Mouse (Mus musculus): Measurements from ENCODE around the gene Galt.
"Not testable (repeated sequence)": the region's sequence is repeated elsewhere in the genome, so short reads cannot be mapped to it uniquely, and the experiment has no call there.

Galt gene

DNA sequence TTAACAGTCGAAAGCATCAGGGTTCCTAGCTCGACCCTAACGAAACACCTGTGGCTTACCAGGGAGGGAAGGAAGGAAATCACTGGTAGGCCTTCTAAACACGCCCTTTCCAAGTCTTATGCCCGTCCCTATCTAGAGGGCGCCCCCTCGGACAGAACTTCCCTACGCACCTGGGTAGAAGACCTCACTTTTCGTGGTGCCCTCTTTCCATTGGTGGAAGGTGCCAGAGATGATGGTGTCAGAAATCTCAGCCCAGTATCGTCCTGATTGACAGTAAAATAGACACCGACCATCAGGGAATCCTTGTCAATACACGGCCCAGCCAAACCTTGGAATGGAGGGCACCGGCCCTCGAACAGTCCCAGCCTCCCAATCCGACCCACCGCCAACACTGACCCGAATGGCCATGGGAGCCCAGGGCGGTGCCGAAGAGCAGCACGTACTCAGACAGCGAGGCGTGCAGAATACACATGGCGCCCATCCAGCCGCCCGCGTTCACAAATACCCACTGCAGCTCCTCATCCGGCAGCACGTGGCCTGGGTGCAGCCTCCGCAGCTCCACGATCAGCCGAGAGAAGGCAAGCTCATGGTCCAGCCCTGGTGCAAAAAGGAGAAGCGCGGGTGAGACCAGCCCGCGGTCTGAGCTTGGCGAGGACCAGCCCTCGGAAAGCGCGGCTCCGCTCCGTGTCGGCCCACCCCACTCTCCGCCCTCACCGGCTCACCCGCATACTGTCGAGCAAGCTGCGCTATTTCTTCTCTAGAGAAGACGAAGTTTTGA is 14.5 kb upstream of the Galt start:
- DNase-seq (ENCODE audit: low spot score in 2 of 2) = peak in 1 of 2 experiments; percentile 16

DNA sequence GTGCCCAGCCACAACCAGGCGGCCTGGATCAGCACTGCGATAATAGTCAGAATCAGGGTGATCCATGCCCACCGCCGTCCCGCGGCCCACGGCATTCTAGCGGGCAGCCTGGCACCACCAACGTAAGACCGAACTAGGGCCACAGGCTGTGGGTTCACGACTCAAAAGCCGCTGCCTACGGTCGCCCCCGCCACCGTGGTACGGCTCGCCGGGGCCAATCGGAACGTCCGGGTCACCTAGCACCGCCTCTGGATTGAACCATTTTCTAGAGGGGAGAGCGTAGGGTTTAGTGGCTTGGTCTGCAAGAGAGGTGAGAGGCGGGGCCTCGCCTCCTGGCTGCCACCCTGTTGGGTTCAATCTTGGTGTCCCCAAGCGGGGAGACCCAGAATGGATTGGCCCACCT is 13.9 kb upstream of the Galt start:
- peak; percentile 88 for DNase-seq (ENCODE audit: low spot score in 2 of 2)

DNA sequence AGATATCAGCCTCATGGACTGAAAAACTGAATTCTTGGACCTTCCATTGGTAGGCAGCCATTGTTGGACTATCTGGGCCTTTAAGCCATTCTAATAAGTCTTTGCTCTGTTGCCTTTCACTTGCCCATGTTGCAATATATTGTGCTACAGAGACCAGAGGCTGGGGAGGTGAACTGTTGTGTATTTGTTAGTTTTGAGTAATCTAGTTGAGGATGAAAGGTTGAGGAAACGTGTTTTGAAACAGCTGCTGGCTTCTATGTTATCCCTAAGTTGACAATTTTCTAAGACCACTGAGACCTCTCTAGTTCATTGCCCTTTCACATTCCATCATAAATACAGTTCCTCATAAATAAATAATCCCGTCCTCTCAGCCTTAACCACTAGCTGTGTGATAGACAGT is 10.9 kb upstream of the Galt start:
- DNase-seq (ENCODE audit: low spot score in 2 of 2) = no peak

DNA sequence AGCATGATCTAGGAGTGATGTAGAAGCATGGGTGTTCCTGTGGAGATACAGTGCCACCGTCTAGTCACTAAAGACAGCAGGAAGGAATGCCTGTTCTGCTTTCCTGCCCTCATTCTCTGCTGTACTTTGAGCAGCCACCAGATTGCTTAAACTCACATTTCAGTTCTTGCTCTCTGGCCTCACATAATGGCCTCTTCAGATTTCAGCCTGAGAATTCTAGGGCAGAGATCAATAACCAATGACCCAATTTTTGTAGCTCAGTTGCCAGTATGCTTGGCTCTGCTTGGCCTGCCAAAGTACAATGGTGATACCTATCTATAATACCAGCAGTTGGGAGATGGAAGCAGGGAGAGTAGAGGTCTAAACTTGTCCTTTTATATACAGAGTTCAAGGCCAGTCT is 10.0 kb upstream of the Galt start:
- DNase-seq (ENCODE audit: low spot score in 2 of 2) = no peak

DNA sequence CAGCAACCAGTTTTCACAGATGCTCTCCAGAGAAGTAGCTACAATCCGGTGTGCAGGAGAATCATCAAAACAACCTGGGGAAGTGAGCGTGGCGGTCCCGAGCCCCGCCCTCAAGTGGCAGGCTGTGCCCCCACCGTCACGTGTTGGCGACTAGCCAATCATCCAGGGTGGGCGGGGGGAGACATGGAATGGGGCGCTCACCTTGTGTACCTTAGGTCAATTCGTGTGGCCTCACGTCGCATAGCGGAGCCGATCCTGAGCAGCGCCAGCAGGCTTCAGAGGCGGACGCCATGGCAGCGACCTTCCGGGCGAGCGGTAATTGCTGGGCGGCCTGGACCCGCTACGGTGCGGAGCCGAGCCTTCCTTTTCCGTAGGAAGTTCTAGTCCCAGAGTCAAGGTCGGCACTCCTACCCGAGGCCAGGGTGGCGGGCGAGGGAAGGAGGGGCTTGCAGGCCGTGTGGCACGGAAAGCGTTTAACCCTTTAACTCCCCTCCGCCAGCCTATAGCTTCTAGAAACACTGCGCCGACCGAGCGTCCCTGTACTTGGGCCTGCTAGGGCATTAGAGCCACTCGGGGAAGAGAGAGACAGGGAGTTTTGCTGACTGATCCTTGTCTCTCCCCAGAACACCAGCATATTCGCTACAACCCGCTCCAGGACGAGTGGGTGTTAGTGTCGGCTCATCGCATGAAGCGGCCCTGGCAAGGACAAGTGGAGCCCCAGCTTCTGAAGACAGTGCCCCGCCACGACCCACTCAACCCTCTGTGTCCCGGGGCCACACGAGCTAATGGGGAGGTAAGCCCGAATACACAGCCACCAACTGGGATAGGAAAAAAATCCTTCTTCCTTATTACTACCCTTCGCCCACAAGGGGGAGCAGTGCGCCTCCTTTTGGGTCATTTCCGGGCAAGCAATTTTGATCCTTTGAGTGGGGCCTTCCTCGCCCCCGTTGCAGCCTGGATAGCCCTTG is 594 bp downstream of the Galt start, which contains the start of gene Sigmar1:
Gene Sigmar1 (minus strand): TSS at position 820 of the 968 bp plus-strand sequence.
- DNase-seq (ENCODE audit: low spot score in 2 of 2) = peak; percentile 90 to 91

DNA sequence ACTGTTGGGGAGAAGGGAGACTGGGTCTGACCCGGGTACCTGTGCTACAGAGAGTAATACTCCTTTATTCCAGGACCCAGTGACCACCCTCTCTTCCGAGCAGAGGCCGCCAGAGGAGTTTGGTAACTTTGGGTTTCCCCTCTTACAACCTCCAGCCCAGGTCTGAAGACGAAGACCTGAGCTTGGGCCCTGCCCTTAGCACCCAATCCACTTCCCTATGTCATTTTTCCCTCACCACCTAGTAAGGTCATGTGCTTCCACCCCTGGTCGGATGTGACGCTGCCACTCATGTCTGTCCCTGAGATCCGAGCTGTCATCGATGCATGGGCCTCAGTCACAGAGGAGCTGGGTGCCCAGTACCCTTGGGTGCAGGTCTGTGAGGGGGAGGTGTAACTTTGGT is 1.4 kb downstream of the Galt start:
- DNase-seq (ENCODE audit: low spot score in 2 of 2) = peak in 1 of 2 experiments; percentile 21

DNA sequence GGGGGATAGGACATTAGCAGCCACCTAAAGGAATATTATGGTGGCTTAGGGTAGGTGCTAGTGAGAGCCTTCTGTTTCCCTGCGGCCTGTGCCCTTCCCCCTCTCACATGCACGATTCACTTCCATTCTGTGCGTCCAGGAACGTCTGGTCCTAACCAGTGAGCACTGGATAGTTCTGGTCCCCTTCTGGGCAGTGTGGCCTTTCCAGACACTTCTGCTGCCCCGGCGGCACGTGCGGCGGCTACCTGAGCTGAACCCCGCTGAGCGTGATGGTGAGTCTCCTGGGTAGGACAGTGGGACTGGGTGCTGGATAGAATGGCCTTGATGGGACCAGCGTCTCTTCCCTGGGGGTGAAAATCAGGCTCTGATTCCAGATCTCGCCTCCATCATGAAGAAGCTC is 2.3 kb downstream of the Galt start:
- no peak for DNase-seq (ENCODE audit: low spot score in 2 of 2)

DNA sequence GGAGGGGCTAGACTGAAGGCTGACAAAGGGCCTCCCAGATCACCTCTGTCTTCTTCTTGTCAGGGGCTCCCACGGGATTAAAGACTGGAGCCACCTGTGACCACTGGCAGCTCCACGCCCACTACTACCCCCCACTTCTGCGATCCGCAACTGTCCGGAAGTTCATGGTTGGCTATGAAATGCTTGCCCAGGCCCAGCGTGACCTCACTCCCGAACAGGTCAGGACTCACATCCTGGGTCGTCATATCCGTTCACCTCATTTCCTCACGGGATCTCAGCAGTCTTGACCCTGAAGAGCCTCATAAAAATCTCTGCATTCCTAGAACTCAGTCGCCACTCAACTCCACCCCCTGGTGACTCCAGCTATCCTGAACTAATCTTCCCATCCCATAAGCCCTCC is 3.0 kb downstream of the Galt start:
- DNase-seq (ENCODE audit: low spot score in 2 of 2) = no peak

DNA sequence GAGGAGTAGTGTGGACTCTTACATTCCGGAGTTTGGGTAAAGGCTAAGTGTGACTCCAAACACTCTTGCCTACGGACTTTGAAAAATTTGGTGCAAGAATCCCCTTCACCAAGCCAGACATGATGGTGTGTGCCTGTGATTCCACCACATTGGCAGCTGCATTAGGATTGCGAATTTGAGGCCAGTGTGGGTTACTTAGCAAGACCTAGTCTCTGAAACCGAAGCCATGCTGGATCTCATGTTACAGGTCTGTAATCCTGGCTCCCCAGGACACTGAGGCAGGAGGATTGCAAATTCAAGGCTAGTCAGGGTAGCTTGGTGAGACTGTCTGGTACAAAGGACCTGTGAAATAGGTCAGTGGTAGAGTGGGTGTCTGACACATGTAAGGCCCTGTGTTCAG is 3.7 kb downstream of the Galt start:
- DNase-seq (ENCODE audit: low spot score in 2 of 2) = no peak

DNA sequence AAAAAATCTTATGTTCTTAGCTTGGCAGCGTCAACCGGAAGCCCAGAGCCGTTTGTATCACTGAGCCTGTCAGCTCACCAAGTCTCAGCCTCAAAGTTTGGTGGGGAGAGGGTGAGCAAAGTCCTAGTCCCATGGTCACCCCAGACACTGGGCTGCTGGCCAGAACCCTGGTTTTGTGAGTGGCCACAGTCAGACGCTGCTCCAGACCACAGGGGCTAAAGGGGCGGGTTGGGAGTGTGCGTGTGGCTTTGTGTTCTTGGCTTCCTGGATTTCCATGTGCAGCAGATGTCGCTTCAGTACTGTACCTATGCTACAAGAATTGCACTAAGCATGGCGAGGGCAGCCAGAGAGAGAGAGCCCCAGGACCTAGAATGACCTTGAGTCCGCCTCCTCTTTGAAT is 4.2 kb downstream of the Galt start:
- DNase-seq (ENCODE audit: low spot score in 2 of 2) = no peak

DNA sequence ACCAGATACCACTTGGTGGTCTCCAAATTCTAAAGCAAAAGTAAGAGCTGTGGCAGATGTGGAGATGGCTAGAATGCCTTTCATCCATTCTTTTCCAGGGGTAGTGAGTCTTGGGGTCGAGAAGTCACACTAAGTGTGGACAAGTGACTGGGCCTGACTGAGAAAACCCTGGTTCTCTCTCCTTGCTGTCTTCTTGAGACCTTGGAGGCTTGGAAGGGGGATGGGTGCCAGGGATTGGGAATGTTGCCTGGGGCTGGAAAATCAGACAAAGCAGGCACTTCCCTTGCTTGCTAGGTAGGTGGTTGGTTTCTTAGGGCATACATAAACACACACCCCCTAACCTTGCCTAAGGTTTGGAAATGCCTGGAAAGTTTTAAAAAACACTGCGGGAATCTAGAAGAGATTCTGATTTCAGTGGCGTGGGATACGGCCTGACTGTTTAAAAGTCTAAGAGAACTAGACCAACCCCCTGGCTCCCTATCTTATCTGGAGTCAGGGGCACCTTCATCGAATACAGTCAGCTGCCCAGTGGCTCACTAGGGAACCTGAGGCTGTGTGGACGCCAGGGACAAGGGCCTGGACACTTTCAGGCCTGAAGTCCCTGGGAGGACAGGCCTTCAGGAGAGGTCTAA is 4.7 kb downstream of the Galt start:
- DNase-seq (ENCODE audit: low spot score in 2 of 2) = no peak

DNA sequence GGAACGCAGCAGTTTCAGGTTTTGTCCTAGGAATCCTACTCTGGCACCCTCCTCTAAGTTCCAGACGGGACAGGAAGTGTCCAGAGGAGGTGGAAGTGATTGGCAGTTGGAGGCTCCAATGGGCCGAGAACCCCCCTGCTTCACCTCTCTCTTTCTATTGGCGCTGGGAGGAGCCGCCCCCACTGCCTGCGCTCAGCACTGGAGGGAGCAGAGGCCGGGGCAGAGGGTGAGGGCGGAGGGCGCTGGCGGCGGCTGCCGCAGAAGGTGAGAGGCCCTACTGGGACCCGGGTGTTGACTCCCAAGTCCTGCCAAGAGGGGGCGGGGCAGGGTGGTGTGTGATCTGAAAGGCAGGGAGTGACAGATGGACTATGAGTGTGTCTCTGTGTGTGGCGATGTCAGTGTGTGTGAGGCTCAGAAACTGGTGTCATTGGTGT is 5.3 kb downstream of the Galt start:
- peak; percentile 57 to 68 for DNase-seq (ENCODE audit: low spot score in 2 of 2)

DNA sequence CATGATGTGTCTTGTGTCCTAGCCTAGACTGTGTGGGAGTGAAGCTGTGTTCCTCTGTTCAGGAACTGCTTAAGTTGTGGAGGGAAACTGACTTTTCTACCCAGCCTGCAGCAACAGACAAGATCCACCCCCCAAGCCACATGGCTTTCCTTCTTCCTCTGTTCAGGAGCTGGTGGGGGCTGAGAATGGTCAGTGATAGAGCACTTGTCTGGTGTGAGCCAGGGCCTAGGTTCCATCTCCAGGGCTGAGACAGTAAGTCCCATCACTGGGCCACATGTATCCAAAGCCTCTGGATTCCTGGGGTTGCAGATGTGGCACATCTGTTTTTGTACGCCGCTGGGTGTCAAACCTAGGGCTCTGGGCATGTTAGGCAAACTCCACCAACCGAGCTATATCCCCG is 5.9 kb downstream of the Galt start:
- no peak for DNase-seq (ENCODE audit: low spot score in 2 of 2)

DNA sequence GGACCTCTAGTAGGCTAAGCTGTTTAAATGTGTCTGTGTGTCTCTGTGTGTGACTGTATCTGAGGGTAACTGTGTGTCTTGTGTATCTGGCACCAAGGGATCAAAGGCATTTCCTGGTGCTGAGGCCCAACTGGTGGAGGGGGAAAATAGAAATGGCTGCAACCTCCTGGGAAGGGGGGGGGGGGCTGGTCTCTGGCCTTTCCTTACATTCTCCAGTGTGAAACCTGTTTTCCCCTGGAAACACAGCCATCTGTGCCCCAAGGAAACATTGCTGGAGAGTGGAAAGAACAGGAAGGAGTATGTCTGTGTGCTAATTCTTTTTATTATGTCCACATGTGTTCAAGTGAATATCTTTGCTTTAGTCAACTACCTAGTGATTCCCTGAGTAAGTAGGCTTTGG is 6.7 kb downstream of the Galt start:
- no peak for DNase-seq (ENCODE audit: low spot score in 2 of 2)

DNA sequence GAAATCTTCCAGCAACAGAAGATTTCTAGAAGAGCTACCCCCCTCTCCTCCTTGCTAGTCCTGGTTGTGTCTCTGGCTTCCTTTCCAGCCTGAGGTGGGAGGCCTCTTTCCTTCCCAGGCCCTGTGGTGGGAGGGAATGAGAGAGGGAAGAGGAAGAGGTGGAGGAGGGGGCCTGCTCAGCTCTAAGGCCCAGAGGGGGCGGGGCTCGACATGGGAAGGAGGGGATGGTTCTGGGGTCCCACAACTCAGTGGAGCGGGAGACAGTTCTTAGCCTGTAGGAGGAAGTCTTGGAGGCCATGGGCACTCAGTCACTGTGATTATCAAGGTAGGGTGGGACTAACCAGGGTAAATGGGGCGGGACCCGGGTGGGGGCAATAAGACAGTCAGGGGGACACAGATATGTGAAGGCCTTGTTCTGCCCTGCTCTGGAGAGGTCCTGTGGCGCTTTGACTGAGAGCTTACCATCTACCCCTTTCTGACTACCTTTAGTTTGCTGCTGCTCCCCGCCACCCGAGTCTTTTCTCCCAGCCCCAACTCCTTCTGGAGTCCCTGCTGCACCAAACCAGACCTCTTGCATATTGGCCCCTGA is 7.2 kb downstream of the Galt start:
- no peak for DNase-seq (ENCODE audit: low spot score in 2 of 2)

DNA sequence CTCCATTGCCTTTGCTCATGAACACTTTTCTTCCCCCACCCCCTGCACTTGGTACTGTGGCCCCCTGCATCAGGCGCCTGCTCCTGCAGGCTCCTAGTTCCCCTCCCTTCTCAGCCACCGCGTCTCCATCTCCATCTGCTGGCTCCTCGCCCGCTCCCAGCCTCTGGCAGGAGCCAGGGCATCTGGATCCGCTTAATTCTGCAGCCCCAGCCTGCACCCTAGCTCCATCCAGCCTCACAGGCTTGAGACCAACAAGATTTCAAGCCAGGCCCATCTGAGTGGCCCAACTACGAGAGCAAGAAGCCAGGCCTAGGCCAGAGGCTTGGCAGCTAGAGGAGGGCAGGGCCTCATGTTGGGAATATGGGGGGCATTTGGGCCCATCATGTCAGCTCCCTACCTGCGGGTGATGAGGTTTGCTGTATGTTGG is 7.7 kb downstream of the Galt start:
- DNase-seq (ENCODE audit: low spot score in 2 of 2) = not testable (repeated sequence)

DNA sequence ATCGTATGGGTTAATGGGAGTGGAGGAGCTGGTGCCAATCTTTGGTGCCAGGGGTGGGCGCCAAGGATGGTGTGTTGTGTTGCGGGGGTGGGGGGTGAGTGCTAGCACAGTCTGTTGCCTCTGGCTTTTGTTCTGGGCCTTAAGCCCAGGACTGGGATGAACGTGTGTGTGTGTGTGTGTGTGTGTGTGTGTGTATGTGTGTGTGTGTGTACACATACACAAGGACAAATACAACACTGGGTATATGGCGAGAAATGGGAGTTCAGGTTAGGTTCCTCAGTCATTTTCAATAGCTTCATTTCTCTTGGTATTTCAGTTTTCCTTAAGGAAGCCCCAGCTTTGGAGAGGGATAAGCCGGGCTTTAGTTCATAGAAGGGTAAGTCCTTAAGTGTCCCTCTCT is 8.1 kb downstream of the Galt start:
- not testable (repeated sequence) for DNase-seq (ENCODE audit: low spot score in 2 of 2)

DNA sequence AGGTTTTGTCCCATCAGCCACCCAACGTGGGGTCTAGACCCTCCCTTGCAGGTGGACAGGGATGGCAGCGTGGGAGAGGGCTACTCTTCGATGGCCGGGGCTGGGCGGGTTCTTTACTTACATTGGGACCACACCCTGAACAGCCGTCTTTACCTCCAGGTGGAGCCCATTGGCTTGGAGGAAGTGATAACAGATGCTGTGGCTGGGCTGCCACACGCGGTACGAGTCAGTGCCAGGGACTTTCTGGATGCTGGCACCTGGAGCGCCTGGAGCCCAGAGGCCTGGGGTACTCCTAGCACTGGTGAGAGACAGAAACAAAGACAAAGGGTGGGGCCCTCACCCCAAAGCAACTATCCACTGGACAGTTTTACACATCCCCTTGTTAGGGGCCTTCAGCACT is 12.3 kb downstream of the Galt start:
- DNase-seq (ENCODE audit: low spot score in 2 of 2) = not testable (repeated sequence)

DNA sequence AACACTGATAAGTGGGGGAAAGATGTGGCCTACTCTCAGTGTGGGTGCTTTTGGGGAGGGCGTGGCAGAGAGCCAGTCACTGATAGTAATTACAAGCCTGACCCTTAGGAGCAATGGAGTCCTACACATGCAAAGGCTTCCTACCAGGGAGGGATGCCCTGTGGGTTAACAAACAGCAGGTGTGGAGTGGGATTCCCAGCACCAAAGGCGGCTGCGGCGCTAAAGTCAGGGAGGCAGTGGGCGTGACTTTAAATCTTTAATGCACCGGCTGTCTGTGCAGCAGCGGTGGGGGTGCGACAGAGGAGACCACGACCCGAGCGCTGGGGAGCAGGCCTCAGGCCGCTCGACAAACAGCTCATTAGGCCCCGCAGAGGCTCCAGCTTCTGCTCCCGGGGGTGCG is 17.9 kb downstream of the Galt start:
- DNase-seq (ENCODE audit: low spot score in 2 of 2) = not testable (repeated sequence)

DNA sequence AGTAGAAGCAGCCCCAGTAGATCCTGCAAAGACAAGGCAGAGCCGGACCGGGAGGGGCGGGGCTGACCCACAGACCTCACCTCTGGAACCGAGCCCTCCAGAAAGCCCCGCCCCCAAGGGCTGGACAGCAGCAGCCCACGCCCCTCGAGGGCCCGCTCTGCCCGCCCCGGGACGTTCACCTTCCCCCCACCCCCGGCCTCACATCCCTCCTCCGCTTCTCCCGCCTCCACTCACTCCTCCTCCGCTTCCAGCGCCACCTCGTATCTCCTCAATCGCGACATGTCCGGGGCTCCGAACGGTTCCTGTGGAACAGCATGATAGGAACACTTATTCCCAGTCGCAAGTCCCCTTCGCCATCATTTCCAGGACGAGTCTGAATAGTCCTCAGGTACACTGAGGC is 18.5 kb downstream of the Galt start:
- peak in 1 of 2 experiments; percentile 40 for DNase-seq (ENCODE audit: low spot score in 2 of 2)

DNA sequence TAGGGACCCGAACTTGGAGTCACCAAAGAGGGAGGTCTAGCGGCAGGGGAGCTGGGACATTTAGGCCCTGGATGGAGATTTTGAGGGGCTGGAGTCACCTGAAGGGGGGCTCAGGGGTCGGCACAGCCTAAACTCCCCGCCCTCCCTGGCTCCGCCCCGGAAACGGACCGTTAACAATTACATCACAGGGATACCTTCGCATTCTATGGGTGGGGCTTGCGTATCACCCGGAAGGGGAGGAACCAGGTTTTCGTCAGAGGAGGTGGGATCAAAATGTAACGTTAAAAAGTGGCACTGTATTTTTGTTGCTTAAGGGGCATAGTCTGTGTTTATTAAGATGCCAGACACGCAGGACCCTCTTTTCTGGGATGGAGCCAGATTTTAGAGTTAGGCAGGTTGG is 19.0 kb downstream of the Galt start, which contains the start of gene Ccl27a:
Gene Ccl27a (minus strand): TSS at position 246 of the 400 bp plus-strand sequence.
- peak; percentile 76 to 77 for DNase-seq (ENCODE audit: low spot score in 2 of 2)

DNA sequence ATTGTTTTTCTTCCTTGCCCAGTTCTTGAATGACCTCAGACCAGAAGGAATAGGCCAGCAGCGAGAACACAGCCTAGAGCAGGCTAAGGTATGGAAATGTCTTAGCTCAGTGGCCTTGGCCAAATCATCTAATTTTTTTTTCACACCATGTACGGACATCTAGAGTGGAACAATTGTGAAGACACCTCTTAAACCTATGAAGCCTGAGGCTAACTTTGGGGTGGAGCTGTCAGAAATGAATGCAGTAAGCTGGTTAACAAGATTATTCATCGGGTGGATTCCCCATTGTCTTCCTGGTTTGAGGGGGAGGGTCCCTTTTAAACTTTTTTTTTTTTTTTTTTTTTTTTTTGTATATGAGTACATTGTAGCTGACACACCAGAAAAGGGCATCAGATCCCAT is 19.5 kb downstream of the Galt start:
- not testable (repeated sequence) for DNase-seq (ENCODE audit: low spot score in 2 of 2)

Measured in thymus, postnatal 10 days (tissue).